Mouse (Mus musculus): ENCODE data around the gene Dmbt1. TPM values are rescaled to one million over a fixed set of nuclear protein-coding genes. Genes with fewer than 3 reads are reported as not detected.

The Dmbt1 gene
- polyA plus RNA-seq, 1 experiment from 2014 or later: not detected

Other genes starting within 250 kb of the Dmbt1 start
- gene Plekha1, start 166.3 kb upstream of the Dmbt1 start, polyA plus RNA-seq (2016; fragmentation: Nextera tagmentation; extraction: Ambion mirVana): 54.6 and 56.2 TPM in 2 replicates
- gene Htra1, start 95.9 kb upstream of the Dmbt1 start, polyA plus RNA-seq (2016; fragmentation: Nextera tagmentation; extraction: Ambion mirVana): 72.8 and 75.2 TPM in 2 replicates
- gene 4933402N03Rik, start 114.3 kb downstream of the Dmbt1 start, polyA plus RNA-seq (2016; fragmentation: Nextera tagmentation; extraction: Ambion mirVana): not detected in 2 replicates
- 0.18 and 0.27 TPM in 2 replicates for gene 5430419D17Rik, start 142.3 kb downstream of the Dmbt1 start, polyA plus RNA-seq (2016; fragmentation: Nextera tagmentation; extraction: Ambion mirVana)